Mouse (Mus musculus): ENCODE measurements around the gene Gm20822.
"Not testable (repeated sequence)": the region's sequence is repeated elsewhere in the genome, so short reads cannot be mapped to it uniquely, and the experiment has no call there.

Gene Gm20822

GRCm38 (mm10) chrY:15884671-15885070 is at the start of gene Gm20822:
Gm20822 (minus strand) TSS chrY:15884771.
- not testable (repeated sequence) for DNase-seq (ENCODE audit: low read depth, low spot score)

All from CD4-positive, CD25-positive, alpha-beta regulatory T cell, adult 2 months (primary cell).